Mouse (Mus musculus): Measurements from ENCODE around the gene Ptma.
"Not testable (repeated sequence)": the region's sequence is repeated elsewhere in the genome, so short reads cannot be mapped to it uniquely, and the experiment has no call there.

GRCm38 (mm10) chr1:86539583-86539982 is 13.1 kb downstream of the Ptma start:
- TF ChIP-seq CTCF, POLR2A (IDR thresholded peaks at IDR 0.05; ENCODE audit: insufficient read depth, low read depth, low read length): not testable (repeated sequence)

Measured in olfactory bulb, adult 2 months (tissue).